Mouse (Mus musculus): ENCODE measurements around the gene Aanat. TPM values are rescaled to one million over a fixed set of nuclear protein-coding genes. Genes with fewer than 3 reads are reported as not detected.

Aanat gene
- polyA plus RNA-seq, 2 experiments from 2014 or later = not detected

DNA sequence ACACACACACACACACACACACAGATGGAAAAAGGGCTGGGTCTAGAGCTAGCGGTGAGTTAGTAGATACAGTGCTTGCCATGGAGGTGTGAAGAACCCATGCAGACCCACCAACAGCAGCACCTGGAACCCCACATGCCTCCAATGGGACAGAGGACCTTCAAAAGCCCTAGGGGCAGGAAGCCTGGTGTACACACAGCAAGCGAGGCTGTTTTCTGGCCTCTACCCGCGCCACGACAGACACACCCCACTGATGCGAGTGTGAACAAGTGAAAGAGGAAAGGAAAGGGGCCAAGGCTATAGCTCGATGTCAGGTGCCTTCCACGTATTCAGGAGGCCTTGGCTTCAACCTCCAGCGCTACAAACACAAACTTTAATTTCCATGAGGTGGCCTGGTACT is 25.7 kb downstream of the Aanat start:
- no peak for ATAC-seq

DNA sequence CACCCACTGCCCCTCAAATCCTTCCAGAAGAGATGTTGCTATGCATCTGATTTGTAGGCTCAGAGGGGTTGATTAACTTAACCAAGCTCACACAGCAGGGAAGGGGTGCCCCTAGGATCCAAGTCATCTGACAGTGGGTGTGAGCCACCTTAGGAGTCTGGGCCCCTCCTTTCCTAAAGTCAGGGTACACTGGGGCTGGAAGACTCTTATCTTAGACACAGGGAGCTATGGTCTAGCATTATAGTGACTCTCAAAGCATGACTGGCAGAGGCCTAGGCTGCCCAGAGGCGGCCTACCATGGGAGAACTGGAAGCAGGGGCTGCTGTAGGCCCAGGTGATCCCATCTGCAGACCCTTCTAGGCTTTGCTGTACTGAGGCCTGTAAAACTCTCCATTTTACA is 26.3 kb downstream of the Aanat start:
- ATAC-seq = no peak

DNA sequence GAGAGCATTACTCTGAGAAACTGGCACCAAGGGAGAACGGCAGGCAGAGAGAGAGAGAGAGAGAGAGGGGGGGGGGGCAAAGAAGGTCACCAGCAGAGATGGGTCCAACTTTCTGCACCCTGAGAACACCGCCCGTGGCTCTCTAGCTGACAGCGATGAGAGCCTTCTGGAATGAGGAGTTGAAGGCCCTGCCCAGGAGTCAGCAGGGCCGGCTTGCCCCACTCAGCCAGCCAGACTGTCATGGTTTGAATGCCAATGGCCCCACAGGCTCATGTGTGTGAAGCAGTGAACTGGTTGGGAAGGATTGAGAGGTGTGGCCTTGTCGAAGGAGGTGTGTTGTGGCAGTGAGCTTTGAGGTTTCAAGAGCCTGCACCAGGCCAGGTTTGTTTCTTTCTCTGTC is 27.0 kb downstream of the Aanat start:
- ATAC-seq = no peak

DNA sequence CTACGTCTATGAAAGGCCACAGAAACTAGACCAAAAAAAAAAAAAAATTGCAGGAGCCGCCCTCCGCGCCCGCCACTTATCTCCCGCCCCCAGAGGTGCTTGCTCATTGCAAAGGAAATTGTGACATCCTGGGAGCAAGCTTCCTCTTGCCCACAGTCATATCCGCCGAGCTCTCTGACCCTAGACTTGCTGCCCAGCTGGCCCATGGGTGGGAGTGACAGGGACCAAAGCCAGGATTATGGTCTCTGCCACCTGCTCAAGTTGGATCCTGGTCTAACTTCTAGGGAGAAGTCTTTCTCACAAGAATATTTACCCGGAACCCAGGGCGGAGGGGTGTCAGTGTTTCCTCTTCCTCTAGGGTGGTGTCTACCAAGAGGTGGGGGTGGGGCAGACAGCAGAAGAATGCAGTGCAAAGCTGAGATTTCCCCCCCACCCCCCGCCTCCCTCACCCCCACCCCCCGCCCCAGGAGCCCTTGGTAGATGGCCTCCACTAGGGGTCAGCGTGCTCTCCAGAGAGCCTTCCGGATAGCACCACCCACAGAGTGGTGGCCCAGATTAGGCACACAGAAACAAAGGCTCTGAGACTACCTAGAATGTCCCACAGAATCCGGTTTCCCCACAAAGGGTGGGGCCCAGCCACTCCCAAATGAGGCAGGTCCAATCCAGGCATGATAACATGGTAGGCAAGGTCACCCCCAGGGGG is 29.7 kb downstream of the Aanat start:
- peak; percentile 66 for ATAC-seq

DNA sequence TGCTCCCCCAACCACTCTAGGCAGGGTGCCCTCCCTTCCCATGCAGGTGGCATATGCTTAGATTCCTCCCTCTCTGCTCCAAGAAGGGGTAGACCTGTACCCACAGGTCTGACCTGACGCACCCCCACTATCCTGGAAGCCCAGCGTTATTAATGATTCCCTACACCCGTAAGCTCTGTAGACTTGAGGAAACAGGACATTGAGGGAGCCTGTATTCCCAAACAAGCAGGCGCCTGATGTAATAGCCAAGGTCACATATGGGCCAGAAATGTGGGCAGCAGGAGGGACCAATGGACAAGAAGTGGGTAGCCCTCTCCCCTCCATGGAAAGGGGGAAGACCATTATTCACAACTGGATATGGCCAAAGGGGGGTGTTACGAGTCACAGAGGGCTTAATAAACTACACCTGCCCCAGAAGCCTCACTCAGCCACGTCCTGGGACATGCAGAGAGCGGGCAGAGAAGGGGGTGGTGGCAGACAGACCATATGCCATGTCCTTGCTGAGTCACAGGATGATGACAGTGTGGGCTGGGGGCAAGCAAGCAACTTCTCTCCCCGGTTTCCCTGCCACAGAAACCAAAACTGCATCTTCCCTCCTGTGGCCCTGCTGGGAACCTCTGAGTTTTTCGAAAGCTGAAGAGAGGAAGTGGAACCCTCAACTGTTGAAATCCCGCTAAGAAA is 30.3 kb downstream of the Aanat start:
- peak; percentile 31 for ATAC-seq

DNA sequence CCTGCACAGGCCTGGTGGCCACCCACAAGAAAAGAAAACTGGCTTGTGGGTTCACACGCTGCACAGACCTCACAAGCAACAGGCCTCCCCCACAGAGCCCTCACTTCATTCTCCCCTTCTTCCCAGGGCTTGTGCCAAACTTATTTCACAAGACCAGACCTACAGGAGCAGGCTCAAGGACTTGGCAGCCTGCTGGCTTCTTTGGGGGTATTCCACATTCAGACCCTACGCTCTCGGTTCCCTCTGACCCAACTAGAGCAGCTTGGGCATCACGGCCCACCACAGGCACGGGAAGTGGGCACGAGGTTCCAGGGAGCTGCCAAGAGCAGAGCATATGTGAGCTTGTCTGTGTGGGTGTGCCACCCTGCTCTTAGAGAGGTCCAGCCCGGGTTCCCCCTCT is 31.4 kb downstream of the Aanat start:
- no peak for ATAC-seq

DNA sequence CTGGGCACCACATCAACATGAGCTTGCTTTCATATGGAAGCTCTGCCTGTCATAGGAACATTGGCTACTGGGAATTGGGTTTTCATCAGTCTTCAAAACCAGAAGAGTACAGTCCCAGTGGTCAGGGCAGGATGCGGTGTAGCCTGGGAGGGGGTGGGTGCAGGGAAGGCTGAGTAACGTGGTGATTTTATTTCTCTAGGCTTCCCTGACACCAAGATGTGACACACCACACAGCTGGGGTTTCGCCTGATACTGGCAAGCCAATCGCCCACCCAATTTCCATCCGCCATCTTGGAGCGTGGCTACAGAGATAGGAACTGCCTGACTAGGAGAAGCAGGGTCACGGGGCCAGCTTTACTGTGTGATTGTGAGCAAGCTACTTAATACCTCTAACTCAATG is 32.4 kb downstream of the Aanat start:
- ATAC-seq = no peak

DNA sequence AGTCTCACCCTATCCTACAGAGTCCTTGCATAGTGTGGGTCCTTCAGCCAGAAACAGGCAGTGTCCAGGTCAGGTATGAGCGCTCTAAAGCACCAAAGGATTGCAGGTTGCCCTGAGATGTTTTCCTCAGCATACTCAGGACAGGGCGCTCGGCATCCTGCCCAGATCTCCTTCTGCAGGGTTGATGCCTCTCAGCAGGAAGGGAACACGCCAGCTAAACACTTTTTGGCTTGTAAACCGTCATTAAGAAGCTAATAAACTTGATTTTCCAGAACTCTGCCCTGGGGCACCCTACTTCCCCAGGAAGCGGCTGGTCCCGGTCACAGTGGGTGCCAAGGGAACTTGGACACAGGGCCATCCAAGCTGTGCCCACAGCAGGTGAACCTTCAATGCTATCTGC is 32.9 kb downstream of the Aanat start:
- no peak for ATAC-seq

DNA sequence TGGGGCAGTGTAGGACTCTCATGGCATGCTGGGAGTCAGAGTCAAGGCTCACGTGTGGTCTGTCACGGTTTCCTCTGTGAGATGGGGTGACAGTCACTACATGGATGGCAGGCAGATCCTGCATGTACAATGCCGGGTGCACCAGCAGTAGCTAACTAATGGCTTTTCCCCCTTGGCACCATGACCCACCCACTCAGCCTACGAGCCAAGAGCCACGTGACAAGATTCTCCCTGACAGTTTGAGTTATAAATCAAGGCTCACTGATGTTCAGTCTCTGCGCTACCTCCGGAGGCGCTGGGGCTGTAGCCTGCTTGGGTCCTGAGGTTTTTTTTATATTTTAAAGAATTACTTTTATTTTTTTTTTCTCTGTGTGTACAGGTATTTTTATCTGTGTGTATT is 33.3 kb downstream of the Aanat start:
- ATAC-seq = no peak

DNA sequence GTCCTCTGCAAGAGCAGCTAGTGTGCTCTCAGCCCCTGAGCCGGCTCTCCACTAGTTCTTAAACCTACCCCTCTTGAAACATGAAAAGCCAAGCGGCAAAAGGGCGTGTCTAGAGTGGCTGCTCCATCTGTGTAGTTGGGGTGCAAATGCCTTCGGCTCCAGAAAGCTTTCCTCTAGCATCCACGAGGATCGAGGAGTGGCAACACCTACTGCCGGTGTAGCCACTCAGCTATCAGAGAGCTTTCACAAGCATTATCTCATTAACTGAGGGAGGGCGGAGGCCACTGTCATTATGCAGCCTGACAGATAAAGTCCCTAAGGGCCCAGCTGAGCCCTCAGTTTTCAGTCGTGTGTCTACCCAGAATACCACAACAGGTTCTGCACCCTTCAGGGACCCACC is 33.8 kb downstream of the Aanat start:
- no peak for ATAC-seq

DNA sequence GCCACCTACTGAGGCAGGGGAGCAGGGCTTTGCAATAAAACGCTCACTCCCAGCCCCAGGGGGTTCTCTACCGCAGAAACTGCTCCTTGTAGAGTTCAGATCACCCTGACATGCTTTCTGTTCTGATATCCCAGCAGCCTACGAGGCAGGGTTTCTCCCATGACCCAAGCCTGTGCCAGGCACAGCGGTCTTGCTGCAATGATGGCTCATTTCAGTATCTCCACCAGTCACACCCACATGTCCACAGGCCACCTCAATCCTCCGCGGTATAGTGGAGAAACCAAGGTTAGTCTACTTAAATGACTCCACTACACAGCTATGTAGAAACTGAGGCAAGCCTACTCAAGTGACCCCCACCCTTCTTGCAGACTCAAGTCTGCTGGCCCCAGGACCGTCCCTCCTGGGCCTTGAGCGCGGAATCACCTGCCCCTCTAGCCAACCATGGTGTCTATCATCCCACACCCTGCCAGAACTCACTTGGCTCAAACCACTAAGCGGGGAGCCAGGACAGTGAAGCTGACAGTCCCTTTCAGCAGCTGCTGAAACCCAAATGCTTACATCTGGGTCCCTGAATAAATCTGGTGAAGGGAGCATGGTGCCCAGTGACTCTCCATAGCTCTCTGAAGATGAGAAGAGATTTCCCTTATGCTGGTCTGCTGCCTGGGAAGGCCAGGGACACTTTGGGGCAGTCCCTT is 34.5 kb downstream of the Aanat start:
- no peak for ATAC-seq

DNA sequence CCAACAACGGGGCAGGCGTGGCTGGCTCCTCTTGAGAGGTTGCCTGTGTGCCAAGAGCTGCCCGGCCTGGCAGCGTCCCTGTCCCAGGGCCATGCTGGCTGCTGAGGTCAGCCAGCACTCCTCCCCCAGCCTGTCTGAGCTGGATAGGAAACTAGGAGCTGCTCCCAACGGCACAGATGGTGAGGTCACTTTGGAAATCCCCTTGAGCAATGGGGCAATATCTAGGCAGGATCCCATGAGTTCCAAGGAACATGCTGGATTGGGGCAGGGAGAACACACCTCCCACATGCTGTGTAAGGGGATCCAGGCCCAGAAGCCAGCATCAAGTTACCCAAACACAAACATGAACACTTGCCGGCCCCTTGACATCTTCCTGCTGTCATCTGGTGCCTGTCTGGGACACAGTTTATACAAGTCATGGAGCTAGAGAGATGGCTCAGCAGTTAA is 35.0 kb downstream of the Aanat start:
- no peak for ATAC-seq

DNA sequence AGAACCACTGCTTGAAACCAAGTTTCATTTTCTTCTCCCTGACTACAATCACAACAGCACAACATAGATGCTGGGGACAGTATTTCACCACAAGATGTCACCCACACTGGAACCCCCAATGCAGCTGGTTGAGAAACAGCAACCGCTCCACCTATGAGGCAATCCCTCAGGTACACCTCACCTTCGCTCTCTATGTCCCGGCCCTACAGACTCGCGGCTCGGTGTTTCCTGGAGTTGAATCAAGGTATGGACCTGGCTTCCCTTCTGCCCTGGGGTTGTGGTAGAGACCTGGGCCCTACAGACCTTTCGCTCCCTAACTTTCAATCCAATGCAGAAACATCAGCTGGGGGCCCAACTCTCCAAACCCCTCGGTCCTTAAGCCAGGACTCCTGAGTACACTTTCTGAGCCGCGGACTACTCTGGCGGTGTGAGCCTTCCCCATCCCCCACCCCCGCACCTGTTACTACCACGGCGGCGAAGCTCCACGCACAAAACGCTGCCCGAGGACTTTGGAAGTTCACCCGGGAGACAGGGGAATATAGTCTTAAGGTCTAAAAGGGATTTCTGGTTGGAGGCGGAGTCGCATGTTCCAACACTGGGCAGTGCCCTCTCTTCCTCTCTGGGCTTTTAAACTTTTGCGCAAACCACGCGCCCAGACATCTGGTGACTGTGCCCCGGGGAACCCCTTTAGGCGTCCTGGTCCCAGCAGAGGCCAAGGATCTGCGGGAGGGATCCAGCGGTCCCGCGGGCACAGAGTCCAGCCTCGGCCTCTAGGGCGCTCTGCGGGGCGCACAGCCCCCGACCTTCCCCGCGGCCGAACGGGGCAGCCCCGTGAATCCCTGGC is 37.3 kb downstream of the Aanat start:
- peak; percentile 7 for ATAC-seq

DNA sequence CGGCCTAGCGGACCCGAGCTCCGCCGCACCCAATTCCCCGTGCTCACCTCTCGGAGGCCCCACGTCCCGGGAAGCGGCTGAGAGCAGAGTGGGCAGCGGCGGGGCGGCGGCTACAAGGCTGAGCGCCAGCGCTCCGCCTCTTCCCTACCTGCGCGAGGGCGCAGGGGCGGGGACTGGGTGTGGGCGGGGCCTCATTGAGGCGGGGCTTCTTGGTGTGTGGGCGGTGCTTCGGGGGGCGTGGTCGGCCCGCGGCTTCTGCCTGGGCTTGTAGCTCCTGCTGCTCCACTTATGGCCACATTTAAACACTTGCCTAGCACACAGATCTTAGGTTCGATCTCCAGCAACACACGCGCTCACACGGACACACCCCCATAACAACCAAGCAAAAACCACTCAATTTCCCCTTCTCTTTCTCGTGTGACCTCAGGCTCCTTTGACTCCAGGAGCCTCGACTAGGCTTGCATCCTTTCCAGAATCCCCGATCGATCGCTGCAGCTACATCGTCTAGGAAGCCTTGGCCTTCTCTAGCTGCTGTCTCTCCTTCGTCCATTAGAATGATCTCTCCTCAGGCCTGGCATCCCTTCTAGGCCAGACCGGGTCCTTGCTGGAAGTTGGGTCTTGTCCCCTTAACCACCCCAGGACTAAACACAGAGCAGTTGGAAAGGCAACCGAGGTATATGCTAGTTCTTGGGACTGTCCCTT is 38.0 kb downstream of the Aanat start:
- ATAC-seq = peak; percentile 73

DNA sequence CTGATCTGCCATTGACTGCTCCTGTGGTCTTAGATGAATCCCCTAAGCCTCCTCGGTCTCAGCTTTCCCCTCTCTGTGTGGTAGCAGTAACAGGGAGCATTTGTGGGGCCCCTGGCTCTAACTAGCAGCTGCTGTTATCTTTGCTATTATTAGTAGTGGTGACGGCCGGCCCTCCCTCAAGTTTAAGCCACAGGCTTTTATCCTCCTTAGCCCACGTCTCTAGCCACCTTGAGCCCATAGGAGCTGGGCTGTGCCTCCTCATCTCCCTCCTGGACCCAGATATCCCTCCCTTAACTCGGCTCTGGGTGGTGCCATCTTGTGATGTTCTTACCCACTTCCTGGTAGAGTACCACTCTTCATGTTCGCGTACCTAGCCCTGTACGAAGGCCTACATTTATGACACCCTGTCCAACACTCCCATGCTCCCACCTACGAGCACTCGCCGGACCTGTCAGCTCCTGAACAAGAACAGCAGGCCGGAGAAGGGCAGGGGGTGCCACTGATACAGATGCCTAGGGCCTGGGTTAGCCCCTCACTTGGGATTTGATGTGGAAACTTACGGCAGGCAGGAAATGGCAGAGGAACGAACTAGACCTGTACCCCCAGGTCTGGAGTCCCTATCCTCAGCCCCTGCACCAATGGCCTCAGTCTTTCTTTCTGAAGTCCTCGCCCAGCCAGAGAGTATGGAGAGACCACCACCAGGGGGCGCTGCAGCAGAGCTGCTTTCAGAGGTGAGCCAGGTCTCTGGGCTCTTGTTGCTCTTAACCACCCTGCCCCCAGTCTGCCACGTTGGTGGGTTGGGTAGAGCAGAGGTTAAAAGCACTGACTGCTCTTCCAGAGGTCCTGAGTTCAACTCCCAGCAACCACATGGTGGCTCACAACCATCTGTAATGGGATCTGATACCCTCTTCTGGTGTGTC is 39.1 kb downstream of the Aanat start:
- ATAC-seq = no peak

DNA sequence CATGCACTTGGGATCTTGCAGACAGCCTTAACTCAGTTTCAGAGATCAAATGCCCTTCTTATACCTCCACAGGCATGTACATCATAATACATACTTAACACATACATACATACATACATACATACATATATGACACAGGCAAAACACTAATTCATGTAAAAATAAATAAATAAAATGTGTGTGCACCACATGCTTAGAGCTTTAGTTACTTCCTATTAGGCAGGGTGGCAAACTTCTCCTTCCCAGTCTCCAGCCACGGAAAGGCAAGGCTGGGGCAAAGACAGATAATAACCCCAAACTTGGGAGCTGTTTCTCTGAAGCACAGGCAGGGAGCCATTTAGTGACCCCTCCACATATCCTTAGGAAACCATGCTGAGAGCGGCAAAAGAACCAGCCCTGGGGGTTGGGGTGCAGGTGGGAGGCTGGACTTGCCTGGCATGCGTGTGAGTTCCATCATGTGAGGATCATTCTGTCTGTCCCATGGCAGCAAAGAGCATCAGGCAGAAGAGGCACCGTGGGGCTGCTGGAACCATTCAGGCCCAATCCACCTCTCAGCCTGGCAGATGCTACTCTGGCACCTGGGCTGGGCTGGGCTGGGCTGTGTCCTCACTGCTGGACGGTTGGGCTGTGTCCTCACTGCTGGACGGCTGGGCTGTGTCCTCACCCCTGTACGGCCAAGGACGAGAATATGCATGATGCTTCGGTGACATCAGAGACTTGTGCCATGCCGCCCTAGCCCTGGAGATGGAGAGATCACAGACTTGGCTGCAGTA is 40.3 kb downstream of the Aanat start, which contains the start of gene Rhbdf2:
TSS of gene Rhbdf2 (minus strand) at position 721 of the 773 bp plus-strand sequence.
- ATAC-seq = no peak

DNA sequence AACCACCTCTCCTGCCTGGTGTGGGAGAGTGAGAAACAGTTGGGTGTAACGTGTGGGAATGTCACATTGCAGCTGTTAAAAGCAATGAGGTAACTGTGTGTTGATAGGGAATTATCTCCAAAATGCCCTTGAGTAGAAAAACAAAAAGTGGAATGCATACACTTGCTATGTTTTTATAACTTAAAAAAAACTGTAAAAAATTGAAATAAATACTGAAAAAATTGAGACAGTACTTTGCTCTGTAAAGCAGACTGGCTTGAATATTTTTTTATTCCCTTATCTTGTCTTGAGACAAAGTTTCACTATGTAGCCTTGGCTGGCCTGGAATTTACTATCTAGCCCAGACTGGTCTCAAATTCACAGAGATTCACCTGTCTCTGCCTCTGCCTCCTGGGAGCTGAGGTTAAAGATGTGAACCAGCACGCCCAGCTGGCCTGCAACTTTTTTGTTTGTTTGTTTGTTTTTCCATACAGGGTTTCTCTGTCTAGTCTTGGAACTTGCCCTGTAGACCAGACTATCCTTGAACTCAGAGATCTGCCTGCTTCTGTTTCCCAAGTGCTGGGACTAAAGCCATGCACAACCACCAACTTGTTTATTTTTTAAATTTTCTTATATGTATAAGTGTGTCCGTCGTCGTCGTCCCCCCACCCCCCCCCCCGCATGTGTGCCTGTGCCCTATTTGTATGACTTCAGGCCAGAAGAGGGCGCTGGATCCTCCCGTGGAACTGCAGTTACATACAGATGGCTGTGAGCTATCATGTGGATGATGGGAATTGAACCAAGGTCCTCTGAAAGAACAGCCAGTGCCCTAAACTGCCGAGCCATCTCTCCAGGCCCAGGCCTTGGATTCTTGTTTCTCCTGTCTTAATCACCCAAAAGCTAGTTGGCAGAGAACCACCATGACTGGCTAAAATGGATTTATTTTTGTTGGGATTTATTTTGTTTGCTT is 41.1 kb downstream of the Aanat start:
- ATAC-seq = no peak

DNA sequence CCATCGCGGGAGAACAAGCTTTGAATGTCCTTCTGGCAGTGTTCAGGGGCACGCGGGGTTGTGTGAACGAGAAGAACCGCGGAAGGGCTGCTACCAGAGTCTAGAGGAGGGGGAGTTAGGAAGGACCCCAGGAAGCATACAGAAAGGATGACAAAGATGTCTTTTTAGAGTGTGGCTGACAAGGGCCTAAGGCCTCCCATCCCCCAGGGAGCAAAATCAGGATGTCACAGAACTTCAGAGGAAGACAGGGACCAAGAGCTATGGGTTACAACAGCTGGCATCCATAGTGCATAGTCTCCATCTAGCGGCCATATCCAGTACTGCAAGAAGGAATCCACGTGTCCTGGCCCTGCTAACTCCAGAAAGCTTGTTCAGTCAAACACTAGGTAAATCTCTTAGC is 42.5 kb downstream of the Aanat start:
- peak; percentile 34 for ATAC-seq

DNA sequence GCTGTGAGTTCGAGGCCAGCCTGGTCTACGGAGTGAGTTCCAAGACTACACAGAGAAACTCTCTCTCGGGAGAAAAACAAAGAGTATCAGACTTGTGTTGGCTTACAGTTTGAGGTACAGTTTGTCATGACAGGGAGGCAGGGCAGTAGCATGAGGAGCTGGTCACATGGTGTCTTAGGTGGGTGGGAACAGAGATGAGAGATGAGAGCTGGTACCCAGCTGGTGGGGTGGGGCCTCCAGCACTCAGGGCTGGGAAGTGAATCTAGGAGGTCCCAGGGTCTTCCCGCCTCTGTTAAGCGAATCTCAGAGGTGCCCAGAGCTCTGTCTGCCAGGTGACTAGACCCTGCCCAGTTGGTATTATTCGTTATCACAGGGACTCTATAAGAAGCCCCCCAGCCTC is 43.2 kb downstream of the Aanat start:
- no peak for ATAC-seq
